Mouse (Mus musculus): ENCODE data around the gene Rhot2.
A peak's percentile ranks its signal among the peaks of the same experiment; 100 is the strongest.

Gene Rhot2

GRCm38 (mm10) chr17:25840519-25840918 lies 4.1 kb downstream of the Rhot2 start:
- DNase-seq = no peak

GRCm38 (mm10) chr17:25839455-25840235 lies 5.0 kb downstream of the Rhot2 start:
- DNase-seq = peak; percentile 59

GRCm38 (mm10) chr17:25838904-25839303 lies 5.7 kb downstream of the Rhot2 start:
- no peak for DNase-seq

- no peak for DNase-seq
These were observed 7.1 kb downstream of the Rhot2 start for GRCm38 (mm10) chr17:25837533-25837932.

GRCm38 (mm10) chr17:25837076-25837410 lies 7.6 kb downstream of the Rhot2 start, which contains the start of gene Rhbdl1:
TSS of gene Rhbdl1 (minus strand) at chr17:25837295.
- peak; percentile 74 for DNase-seq

- DNase-seq = peak; percentile 61
These were observed 8.1 kb downstream of the Rhot2 start for GRCm38 (mm10) chr17:25836397-25837075.

- DNase-seq = peak; percentile 40
These were observed 8.8 kb downstream of the Rhot2 start for GRCm38 (mm10) chr17:25835816-25836215.

GRCm38 (mm10) chr17:25835301-25835700 lies 9.3 kb downstream of the Rhot2 start:
- DNase-seq = no peak

GRCm38 (mm10) chr17:25834595-25835222 lies 9.9 kb downstream of the Rhot2 start:
- DNase-seq = no peak

GRCm38 (mm10) chr17:25833961-25834594 lies 10.6 kb downstream of the Rhot2 start:
- peak; percentile 75 for DNase-seq

- DNase-seq = peak; percentile 97
These were observed 11.4 kb downstream of the Rhot2 start, which contains the start of gene Stub1 for GRCm38 (mm10) chr17:25833291-25833663. TSS of gene Stub1 (minus strand) at chr17:25833404.

GRCm38 (mm10) chr17:25832436-25833290 lies 12.0 kb downstream of the Rhot2 start:
- peak; percentile 100 for DNase-seq

- DNase-seq = peak; percentile 31
These were observed 13.0 kb downstream of the Rhot2 start for GRCm38 (mm10) chr17:25831451-25832281.

GRCm38 (mm10) chr17:25830806-25831431 lies 13.7 kb downstream of the Rhot2 start:
- no peak for DNase-seq

GRCm38 (mm10) chr17:25830200-25830753 lies 14.4 kb downstream of the Rhot2 start:
- no peak for DNase-seq

- DNase-seq = no peak
These were observed 15.1 kb downstream of the Rhot2 start for GRCm38 (mm10) chr17:25829558-25830017.

- peak; percentile 86 for DNase-seq
These were observed 15.7 kb downstream of the Rhot2 start, which contains the start of gene Jmjd8 for GRCm38 (mm10) chr17:25828712-25829557. TSS of gene Jmjd8 (plus strand) at chr17:25828867.

- peak; percentile 33 for DNase-seq
These were observed 16.4 kb downstream of the Rhot2 start for GRCm38 (mm10) chr17:25828223-25828594.

GRCm38 (mm10) chr17:25827546-25828222 lies 17.0 kb downstream of the Rhot2 start:
- no peak for DNase-seq

All from kidney, adult 18-20 months (tissue).